Mouse (Mus musculus): ENCODE measurements around the gene Cd19.

DNA sequence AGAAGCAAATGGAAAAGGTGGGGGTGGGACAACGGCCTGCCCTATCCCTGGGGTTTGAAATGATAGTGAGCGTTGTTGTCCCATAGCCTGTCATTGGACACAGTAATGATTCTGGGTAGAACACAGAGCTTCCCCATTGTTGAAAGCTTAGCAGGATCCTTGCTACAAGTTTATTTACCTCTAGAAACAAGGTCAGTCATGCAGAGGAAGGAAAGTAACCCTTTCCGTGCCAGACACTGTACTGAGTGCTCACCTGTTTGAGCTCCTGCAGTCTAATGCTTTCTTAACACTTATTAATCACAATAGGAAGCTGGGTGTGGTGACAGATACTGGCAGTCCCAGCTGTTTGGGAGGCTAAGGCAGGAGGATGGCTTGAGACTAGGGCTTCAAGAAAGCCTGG lies 21.1 kb upstream of the Cd19 start:
- TF ChIP-seq CTCF (conservative IDR thresholded peaks at IDR 0.05 in 1 of 2, IDR thresholded peaks at IDR 0.05 in 1 of 2; ENCODE audit: low read depth in 2 of 2, low read length in 2 of 2) = no peak
- no peak for TF ChIP-seq MAX (IDR thresholded peaks at IDR 0.05; ENCODE audit: low read length)
- TF ChIP-seq HCFC1 (IDR thresholded peaks at IDR 0.05; ENCODE audit: low read depth, low read length) = no peak
- no peak for TF ChIP-seq POLR2AphosphoS2 (IDR thresholded peaks at IDR 0.05; ENCODE audit: low read depth, low read length)
- no peak for TF ChIP-seq KAT2A (IDR thresholded peaks at IDR 0.05; ENCODE audit: insufficient replicate concordance, low read length)
- TF ChIP-seq ZKSCAN1 (IDR thresholded peaks at IDR 0.05; ENCODE audit: borderline replicate concordance, low read depth, low read length) = no peak
- TF ChIP-seq EP300 (IDR thresholded peaks at IDR 0.05; ENCODE audit: low read length) = no peak
